Mouse (Mus musculus) embryonic facial prominence, embryonic 15.5 days (tissue): Measurements from ENCODE around the gene Sult6b2. TPM values are rescaled to one million over a fixed set of nuclear protein-coding genes. Genes with fewer than 3 reads are reported as not detected.

Experiments
- ATAC-seq: fragments of 200-750 bp; cut with Nextera tagmentation; 2 replicates; pipeline ENCODE4 v1.8.0; 2017; ENCODE audit warnings: low read depth, moderate TSS enrichment; ENCODE audit not compliant: insufficient number of reproducible peaks, low FRiP score, low TSS enrichment
- H3K27ac ChIP-seq: fragments of 300-500 bp; sonication (generic); replicated peaks from 2 replicates; pipeline ENCODE4 v1.5.1; 2015; ENCODE audit warnings: mild to moderate bottlenecking, inconsistent platforms
- H3K27me3 ChIP-seq: fragments of 300-500 bp; sonication (generic); 2 replicates; pipeline ENCODE4 v1.6.1; 2015; ENCODE audit warnings: inconsistent platforms
- H3K36me3 ChIP-seq: fragments of 300-500 bp; sonication (generic); 2 replicates; pipeline ENCODE4 v1.6.1; 2015; ENCODE audit warnings: mild to moderate bottlenecking, inconsistent platforms
- H3K4me1 ChIP-seq: fragments of 300-500 bp; sonication (generic); 2 replicates; pipeline ENCODE4 v1.6.1; 2015; ENCODE audit warnings: inconsistent platforms
- H3K4me2 ChIP-seq: fragments of 300-500 bp; sonication (generic); replicated peaks from 2 replicates; pipeline ENCODE4 v1.6.1; 2015; ENCODE audit warnings: mild to moderate bottlenecking, inconsistent platforms
- H3K4me3 ChIP-seq: fragments of 300-500 bp; sonication (generic); replicated peaks from 2 replicates; pipeline ENCODE4 v1.5.1; 2015; ENCODE audit warnings: mild to moderate bottlenecking, inconsistent platforms
- H3K9ac ChIP-seq: fragments of 300-500 bp; sonication (generic); 2 replicates; pipeline ENCODE4 v1.6.1; 2015; ENCODE audit warnings: inconsistent platforms
- H3K9me3 ChIP-seq: fragments of 300-500 bp; sonication (generic); replicated peaks from 2 replicates; pipeline ENCODE4 v1.6.1; 2016; ENCODE audit warnings: inconsistent platforms
- WGBS: fragments of 180-500 bp; shearing (Covaris S2); methylation state at CpG from one replicate; pipeline ENCODE4 v1.1.7; 2015; 5-methylcytosine and 5-hydroxymethylcytosine counted together
- polyA plus RNA-seq: library from polyadenylated mRNA; unstranded; fragments of >200 nt; fragmentation: Nextera tagmentation; extraction: Ambion mirVana; gene quantifications from 2 replicates; pipeline ENCODE4 v1.2.1, GENCODE M21; 2015

Gene Sult6b2
- polyA plus RNA-seq, 1 experiment from 2014 or later, result not detected

GRCm38 (mm10) chr6:142810239-142810638 lies 5.9 kb upstream of the Sult6b2 start:
- Histone ChIP-seq H3K4me3 (no peak overlapping the region), H3K9me3 (no peaks in the 10 kb centered on the region), H3K27me3 (no peaks in the 10 kb centered on the region), H3K36me3 (no peaks in the 10 kb centered on the region), H3K27ac (no peak overlapping the region), H3K4me2 (no peak overlapping the region), H3K9ac (no peak overlapping the region), H3K4me1 (no peaks in the 10 kb centered on the region; the same call in 1 of the 2 replicates)
- ATAC-seq, result no peak
- 58% methylated on average over 6 of the region's 6 CpGs for WGBS

- WGBS, result 41% methylated on average over 6 of the region's 6 CpGs
- ATAC-seq, result no peak
- H3K27ac ChIP-seq, result no peak overlapping the region
Observed at GRCm38 (mm10) chr6:142809373-142810098, 5.2 kb upstream of the Sult6b2 start.

GRCm38 (mm10) chr6:142806326-142806725 lies 2.0 kb upstream of the Sult6b2 start:
- no peaks in the 10 kb centered on the region for H3K9me3 ChIP-seq
- no peak overlapping the region for H3K9ac ChIP-seq
- 66% methylated on average over 4 of the region's 4 CpGs for WGBS
- no peak for ATAC-seq
- no peak overlapping the region for H3K4me2 ChIP-seq
- no peak overlapping the region for H3K4me3 ChIP-seq
- no peaks in the 10 kb centered on the region for H3K27me3 ChIP-seq
- no peaks in the 10 kb centered on the region for H3K36me3 ChIP-seq
- 0 out of 2 replicates have a peak, but pooled peaks cover 7% of the 10 kb centered on the region for H3K4me1 ChIP-seq
- no peak overlapping the region for H3K27ac ChIP-seq

More at GRCm38 (mm10) chr6:142809373-142810098, 5.2 kb upstream of the Sult6b2 start:
- no peaks in the 10 kb centered on the region; the same call in 1 of the 2 replicates for H3K4me1 ChIP-seq
- no peaks in the 10 kb centered on the region for H3K36me3 ChIP-seq
- H3K9me3 ChIP-seq, result no peaks in the 10 kb centered on the region
- H3K9ac ChIP-seq, result no peak overlapping the region
- H3K4me3 ChIP-seq, result no peak overlapping the region
- H3K4me2 ChIP-seq, result no peak overlapping the region
- no peaks in the 10 kb centered on the region for H3K27me3 ChIP-seq

- no peak overlapping the region for H3K4me3 ChIP-seq
- 0 out of 2 replicates have a peak, but pooled peaks cover 7% of the 10 kb centered on the region for H3K4me1 ChIP-seq
- H3K27me3 ChIP-seq, result no peaks in the 10 kb centered on the region
- no peak overlapping the region for H3K9ac ChIP-seq
- H3K9me3 ChIP-seq, result no peaks in the 10 kb centered on the region
- 31% methylated on average over 11 of the region's 11 CpGs for WGBS
- H3K4me2 ChIP-seq, result no peak overlapping the region
- no peak for ATAC-seq
- H3K36me3 ChIP-seq, result no peaks in the 10 kb centered on the region
- no peak overlapping the region for H3K27ac ChIP-seq
Observed at GRCm38 (mm10) chr6:142802617-142803525, 1.4 kb downstream of the Sult6b2 start.

GRCm38 (mm10) chr6:142801687-142802086 lies 2.6 kb downstream of the Sult6b2 start:
- H3K4me2 ChIP-seq, result no peak overlapping the region
- no peaks in the 10 kb centered on the region for H3K9me3 ChIP-seq
- H3K36me3 ChIP-seq, result no peaks in the 10 kb centered on the region
- H3K27me3 ChIP-seq, result no peaks in the 10 kb centered on the region
- H3K4me3 ChIP-seq, result no peak overlapping the region
- 76% methylated on average over 5 of the region's 5 CpGs for WGBS
- 0 out of 2 replicates have a peak, but pooled peaks cover 7% of the 10 kb centered on the region for H3K4me1 ChIP-seq
- no peak for ATAC-seq
- no peak overlapping the region for H3K27ac ChIP-seq
- H3K9ac ChIP-seq, result no peak overlapping the region

GRCm38 (mm10) chr6:142799704-142800374 lies 4.5 kb downstream of the Sult6b2 start:
- no peaks in the 10 kb centered on the region for H3K36me3 ChIP-seq
- no peaks in the 10 kb centered on the region for H3K9me3 ChIP-seq
- no peak overlapping the region for H3K4me3 ChIP-seq
- H3K4me2 ChIP-seq, result no peak overlapping the region
- H3K27me3 ChIP-seq, result no peaks in the 10 kb centered on the region
- no peak overlapping the region for H3K9ac ChIP-seq
- no peak overlapping the region for H3K27ac ChIP-seq
- H3K4me1 ChIP-seq, result 0 out of 2 replicates have a peak, but pooled peaks cover 7% of the 10 kb centered on the region
- WGBS, result 70% methylated on average over 7 of the region's 7 CpGs
- no peak for ATAC-seq

GRCm38 (mm10) chr6:142798837-142799236 lies 5.5 kb downstream of the Sult6b2 start:
- no peaks in the 10 kb centered on the region for H3K27me3 ChIP-seq
- no peak for ATAC-seq
- H3K4me1 ChIP-seq, result 0 out of 2 replicates have a peak, but pooled peaks cover 7% of the 10 kb centered on the region
- 89% methylated on average over 9 of the region's 9 CpGs for WGBS
- H3K4me2 ChIP-seq, result no peak overlapping the region
- H3K9me3 ChIP-seq, result no peaks in the 10 kb centered on the region
- H3K4me3 ChIP-seq, result no peak overlapping the region
- no peaks in the 10 kb centered on the region for H3K36me3 ChIP-seq
- no peak overlapping the region for H3K9ac ChIP-seq
- no peak overlapping the region for H3K27ac ChIP-seq

GRCm38 (mm10) chr6:142797996-142798395 lies 6.3 kb downstream of the Sult6b2 start:
- no peaks in the 10 kb centered on the region for H3K27me3 ChIP-seq
- H3K9me3 ChIP-seq, result no peaks in the 10 kb centered on the region
- no peak overlapping the region for H3K4me2 ChIP-seq
- H3K36me3 ChIP-seq, result no peaks in the 10 kb centered on the region
- no peak overlapping the region for H3K9ac ChIP-seq
- H3K4me1 ChIP-seq, result 0 out of 2 replicates have a peak, but pooled peaks cover 7% of the 10 kb centered on the region
- WGBS, result 88% methylated on average over 1 of the region's 1 CpGs
- H3K27ac ChIP-seq, result no peak overlapping the region
- H3K4me3 ChIP-seq, result no peak overlapping the region
- ATAC-seq, result no peak

- Histone ChIP-seq H3K27ac (no peak overlapping the region), H3K9ac (no peak overlapping the region), H3K36me3 (no peaks in the 10 kb centered on the region), H3K4me2 (no peak overlapping the region), H3K27me3 (no peaks in the 10 kb centered on the region), H3K4me3 (no peak overlapping the region), H3K4me1 (peaks cover 4% of the 10 kb centered on the region; the same call in 1 of the 2 replicates), H3K9me3 (no peaks in the 10 kb centered on the region)
- 73% methylated on average over 15 of the region's 15 CpGs for WGBS
- ATAC-seq, result no peak
Observed at GRCm38 (mm10) chr6:142795655-142796441, 8.5 kb downstream of the Sult6b2 start.

GRCm38 (mm10) chr6:142795087-142795486 lies 9.2 kb downstream of the Sult6b2 start:
- Histone ChIP-seq H3K9me3 (no peaks in the 10 kb centered on the region), H3K4me1 (peaks cover 4% of the 10 kb centered on the region; the same call in 1 of the 2 replicates), H3K27me3 (no peaks in the 10 kb centered on the region), H3K36me3 (no peaks in the 10 kb centered on the region), H3K4me3 (no peak overlapping the region), H3K4me2 (no peak overlapping the region), H3K27ac (no peak overlapping the region), H3K9ac (no peak overlapping the region)
- ATAC-seq, result no peak
- WGBS, result 81% methylated on average over 9 of the region's 9 CpGs
